Mouse (Mus musculus) E14TG2a.4 (cell line): Measurements from ENCODE around the gene Hdac11.

ENCODE experiments used
- CTCF ChIP-seq: conservative IDR thresholded peaks from 2 replicates; pipeline ENCODE4 v1.5.1; 2014; ENCODE audit warnings: low read length
- NANOG ChIP-seq: IDR thresholded peaks from 2 replicates; pipeline ENCODE4 v1.6.1; 2014; ENCODE audit warnings: borderline replicate concordance, low read length, mixed read lengths
- POU5F1 ChIP-seq: IDR thresholded peaks from 2 replicates; pipeline ENCODE4 v1.6.1; 2014; ENCODE audit warnings: low read length, borderline replicate concordance

GRCm38 (mm10) chr6:91159047-91159446 is 2.6 kb downstream of the Hdac11 start:
- TF ChIP-seq CTCF (no peak), NANOG (no peak), POU5F1 (no peak)
